Mouse (Mus musculus) CH12.LX (cell line): ENCODE results near the gene Rtn2. TPM values are rescaled to one million over a fixed set of nuclear protein-coding genes. Genes with fewer than 3 reads are reported as not detected.

ENCODE experiments used
- DNase-seq: peaks from one replicate; pipeline ENCODE4 v3.0.0-alpha.2; 2013; ENCODE audit errors: extremely low read depth
- H3K27ac ChIP-seq: 2 replicates; pipeline ENCODE4 v1.5.1; 2012; ENCODE audit warnings: low read depth, mild to moderate bottlenecking, control low read depth, moderate library complexity; ENCODE audit not compliant: insufficient read depth
- H3K27me3 ChIP-seq: replicated peaks from 2 replicates; pipeline ENCODE3; 2012; ENCODE audit warnings: inconsistent platforms
- H3K36me3 ChIP-seq, 2 experiments: replicated peaks in 1 of 2; 2 replicates each; pipeline versions ENCODE3 to v1.6.1; 2012; ENCODE audit warnings: inconsistent platforms in 1 of 2, low read length in 1 of 2, mild to moderate bottlenecking in 1 of 2, mixed read lengths in 1 of 2, moderate library complexity in 1 of 2; ENCODE audit not compliant: control insufficient read depth in 1 of 2, insufficient read depth in 1 of 2
- H3K4me1 ChIP-seq, 2 experiments: 2 replicates each; pipeline ENCODE4 v1.6.1; 2012; ENCODE audit warnings: inconsistent platforms in 1 of 2, moderate library complexity in 1 of 2; ENCODE audit not compliant: insufficient read depth in 2 of 2, control insufficient read depth in 1 of 2
- H3K4me2 ChIP-seq: 2 replicates; pipeline ENCODE4 v1.6.1; 2012; ENCODE audit warnings: low read depth, mild to moderate bottlenecking, control low read depth; ENCODE audit not compliant: poor library complexity, insufficient read depth, severe bottlenecking
- H3K4me3 ChIP-seq, 3 experiments: fragments of 150-350 bp in 1 of 3; sonication (generic) in 1 of 3; replicated peaks in 1 of 3; 2 replicates each; pipeline versions ENCODE3 to v1.5.1; 2011 to 2012; ENCODE audit warnings: low read depth in 2 of 3, low read length in 2 of 3, mild to moderate bottlenecking in 2 of 3, moderate library complexity in 2 of 3, control low read depth in 1 of 3, improper control_type of control experiment in 1 of 3, inconsistent platforms in 1 of 3, mixed read lengths in 1 of 3; ENCODE audit not compliant: poor library complexity in 1 of 3
- H3K79me2 ChIP-seq: replicated peaks from 2 replicates; pipeline ENCODE4 v1.6.1; 2012; ENCODE audit warnings: mild to moderate bottlenecking, moderate library complexity; ENCODE audit not compliant: control insufficient read depth, poor library complexity, insufficient read depth, severe bottlenecking; ENCODE audit errors: extremely low read depth
- H3K9ac ChIP-seq: 2 replicates; pipeline ENCODE4 v1.6.1; 2012; ENCODE audit warnings: low read depth, mild to moderate bottlenecking, control low read depth, moderate library complexity; ENCODE audit not compliant: insufficient read depth
- H3K9me3 ChIP-seq: replicated peaks from 2 replicates; pipeline ENCODE3; 2012; ENCODE audit warnings: low read length, inconsistent platforms, mixed read lengths
- BHLHE40 ChIP-seq: IDR thresholded peaks from 2 replicates; pipeline ENCODE4 v1.6.1; 2011; ENCODE audit warnings: mild to moderate bottlenecking, low read depth, low read length, improper control_type of control experiment
- CHD2 ChIP-seq: IDR thresholded peaks from 2 replicates; pipeline ENCODE4 v1.6.1; 2011; ENCODE audit warnings: low read length, improper control_type of control experiment
- CTCF ChIP-seq, 2 experiments: IDR thresholded peaks in 1 of 2; conservative IDR thresholded peaks in 1 of 2; 2 replicates each; pipeline ENCODE4 v1.5.1; 2011 to 2012; ENCODE audit warnings: low read depth in 2 of 2, low read length in 2 of 2, improper control_type of control experiment in 1 of 2, inconsistent platforms in 1 of 2, mild to moderate bottlenecking in 1 of 2, moderate library complexity in 1 of 2
- E2F4 ChIP-seq: IDR thresholded peaks from 2 replicates; pipeline ENCODE4 v1.6.1; 2011; ENCODE audit warnings: low read depth, low read length, improper control_type of control experiment; ENCODE audit not compliant: insufficient replicate concordance
- ELF1 ChIP-seq: IDR thresholded peaks from 2 replicates; pipeline ENCODE4 v1.6.1; 2014; ENCODE audit warnings: low read depth, mild to moderate bottlenecking, inconsistent platforms, low read length, improper control_type of control experiment
- EP300 ChIP-seq: IDR thresholded peaks from 2 replicates; pipeline ENCODE4 v1.6.1; 2011; ENCODE audit warnings: low read length, improper control_type of control experiment
- GABPA ChIP-seq: IDR thresholded peaks from 2 replicates; pipeline ENCODE4 v1.6.1; 2012; ENCODE audit warnings: low read depth, low read length, improper control_type of control experiment, inconsistent platforms; ENCODE audit not compliant: insufficient replicate concordance
- JUND ChIP-seq: conservative IDR thresholded peaks from 2 replicates; pipeline ENCODE4 v1.6.1; 2011; ENCODE audit warnings: low read depth, low read length, improper control_type of control experiment
- MAZ ChIP-seq: IDR thresholded peaks from 2 replicates; pipeline ENCODE4 v1.6.1; 2012; ENCODE audit warnings: low read depth, mild to moderate bottlenecking, inconsistent platforms, low read length, improper control_type of control experiment, moderate library complexity
- MEF2A ChIP-seq: IDR thresholded peaks from 2 replicates; pipeline ENCODE4 v1.6.1; 2014; ENCODE audit warnings: low read depth, mild to moderate bottlenecking, inconsistent platforms, low read length, improper control_type of control experiment, borderline replicate concordance
- MYC ChIP-seq: IDR thresholded peaks from 2 replicates; pipeline ENCODE4 v1.6.1; 2011; ENCODE audit warnings: low read depth, mild to moderate bottlenecking, improper control_type of control experiment, low read length
- NRF1 ChIP-seq: IDR thresholded peaks from 2 replicates; pipeline ENCODE4 v1.6.1; 2014; ENCODE audit warnings: low read depth, mild to moderate bottlenecking, inconsistent platforms, low read length, improper control_type of control experiment, moderate library complexity
- PAX5 ChIP-seq: IDR thresholded peaks from 2 replicates; pipeline ENCODE4 v1.6.1; 2012; ENCODE audit warnings: low read length, inconsistent platforms, mixed read lengths
- POLR2AphosphoS2 ChIP-seq: IDR thresholded peaks from 2 replicates; pipeline ENCODE4 v1.6.1; 2011; ENCODE audit warnings: low read depth, low read length, improper control_type of control experiment
- RAD21 ChIP-seq: IDR thresholded peaks from 2 replicates; pipeline ENCODE4 v1.6.1; 2011; ENCODE audit warnings: low read depth, mild to moderate bottlenecking, low read length, improper control_type of control experiment, moderate library complexity
- SIN3A ChIP-seq: IDR thresholded peaks from 2 replicates; pipeline ENCODE4 v1.6.1; 2012; ENCODE audit warnings: low read length, improper control_type of control experiment, inconsistent platforms
- SMC3 ChIP-seq: IDR thresholded peaks from 2 replicates; pipeline ENCODE4 v1.6.1; 2011; ENCODE audit warnings: low read depth, low read length, improper control_type of control experiment
- TCF12 ChIP-seq: IDR thresholded peaks from 2 replicates; pipeline ENCODE4 v1.6.1; 2014; ENCODE audit warnings: low read depth, mild to moderate bottlenecking, inconsistent platforms, low read length, improper control_type of control experiment
- USF2 ChIP-seq: conservative IDR thresholded peaks from 2 replicates; pipeline ENCODE4 v1.6.1; 2011; ENCODE audit warnings: low read depth, low read length, improper control_type of control experiment
- ZMIZ1 ChIP-seq: IDR thresholded peaks from 2 replicates; pipeline ENCODE4 v1.6.1; 2012; ENCODE audit warnings: low read depth, mild to moderate bottlenecking, inconsistent platforms, low read length, improper control_type of control experiment
- dilution Hi-C: fragments of 300-500 bp; cut with MboI; formaldehyde crosslinking; loops from 2 replicates; pipeline ENCODE4 v1.14.3; 2020; ENCODE audit warnings: low sequenced_read_pairs; ENCODE audit not compliant: extremely low pct_unique_long_range_greater_than_20kb, extremely low pct_ligation_motif_present
- in situ Hi-C: fragments of 300-500 bp; cut with MboI; formaldehyde crosslinking; loops from 3 replicates; pipeline ENCODE4 v1.14.3; 2019; ENCODE audit warnings: low sequenced_read_pairs, low pct_ligation_motif_present, low pct_unique_long_range_greater_than_20kb, mixed read lengths
- polyA plus RNA-seq: library from polyadenylated mRNA; unstranded; fragments of >175 nt; gene quantifications from 2 replicates; pipeline ENCODE4 v1.2.1, GENCODE M21; 2012; ENCODE audit warnings: low read depth; ENCODE audit not compliant: insufficient read length
- total RNA-seq, 2 experiments: library from RNA; depleted of rRNA; stranded (reverse); fragments of 300-350 nt in 1 of 2; fragments of >200 nt in 1 of 2; gene quantifications; 2 replicates each; pipeline ENCODE4 v1.2.3; 2012 to 2014

Gene Rtn2
- total and polyA plus RNA-seq, 3 experiments: 0.56 to 0.76 (median 0.72) TPM

DNA sequence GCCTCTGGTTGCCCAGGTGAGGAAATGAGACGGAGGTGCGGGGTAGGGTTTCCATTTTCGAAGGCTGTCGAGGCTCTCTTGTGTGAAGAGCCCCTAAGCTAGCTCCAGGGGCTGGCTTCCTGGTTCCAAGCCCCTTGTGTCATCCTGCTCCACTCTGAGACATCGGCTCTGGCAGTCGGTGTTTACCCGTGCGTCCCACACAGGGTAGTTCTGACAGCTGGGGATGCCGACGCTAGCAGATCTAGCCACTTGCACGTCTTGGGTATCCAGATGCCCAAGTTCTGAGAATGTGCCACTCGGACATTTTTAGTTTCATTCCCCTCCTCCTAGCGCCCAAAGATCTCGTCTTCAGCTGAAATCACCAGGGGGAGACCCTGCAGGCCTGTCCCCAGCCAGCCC, 981 bp downstream of the Rtn2 start:
- no peak overlapping the region for H3K9ac ChIP-seq
- peaks cover 0 to 8% of the 10 kb centered on the region in 2 experiments; a peak in 2 of 4 replicates for H3K4me1 ChIP-seq
- H3K27ac ChIP-seq: no peak overlapping the region
- no peaks in the 10 kb centered on the region for H3K79me2 ChIP-seq
- dilution Hi-C loops: no loop called here
- H3K4me3 ChIP-seq: no peak overlapping the region
- no peaks in the 10 kb centered on the region for H3K36me3 ChIP-seq
- peak overlapping the region; percentile 92; the same call in 1 of the 2 replicates for H3K4me2 ChIP-seq
- no peak for DNase-seq
- H3K27me3 ChIP-seq: peaks cover 40% of the 10 kb centered on the region
- no peaks in the 10 kb centered on the region for H3K9me3 ChIP-seq
- in situ Hi-C loops: loop anchor here (5.0 kb wide), 1 partner anchor 101 kb away; no protein-coding TSS in a partner anchor
- TF ChIP-seq MEF2A (no peak), ZMIZ1 (no peak), PAX5 (no peak), CHD2 (no peak), TCF12 (no peak), JUND (no peak), MAZ (no peak), BHLHE40 (no peak)

DNA sequence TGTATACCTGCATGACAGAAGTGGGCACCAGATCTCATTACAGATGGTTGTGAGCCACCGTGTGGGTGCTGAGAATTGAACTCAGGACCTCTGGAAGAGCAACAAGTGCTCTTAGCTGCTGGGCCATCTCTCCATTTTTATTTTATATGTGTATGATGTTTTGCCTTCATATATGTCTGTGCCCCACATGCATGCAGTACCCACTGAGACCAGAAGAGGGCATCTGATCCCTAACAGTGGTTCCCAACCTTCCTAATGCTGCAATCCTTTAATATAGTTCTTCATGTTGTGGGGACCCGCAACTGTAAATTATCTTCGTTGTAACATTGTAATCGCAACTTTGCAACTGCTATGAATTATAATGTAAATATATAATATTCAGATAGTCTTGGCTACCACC, 2.3 kb downstream of the Rtn2 start:
- in situ Hi-C loops: loop anchor here (5.0 kb wide), 1 partner anchor 102 kb away; no protein-coding TSS in a partner anchor
- Histone ChIP-seq H3K79me2 (no peaks in the 10 kb centered on the region), H3K4me2 (no peak overlapping the region), H3K27me3 (peaks cover 40% of the 10 kb centered on the region), H3K27ac (no peak overlapping the region), H3K36me3 (no peaks in the 10 kb centered on the region), H3K9me3 (no peaks in the 10 kb centered on the region), H3K4me3 (no peak overlapping the region), H3K9ac (no peak overlapping the region), H3K4me1 (peaks cover 0 to 8% of the 10 kb centered on the region in 2 experiments; a peak in 2 of 4 replicates)
- peak; percentile 58 for DNase-seq
- TF ChIP-seq CTCF (conservative IDR thresholded peaks at IDR 0.05 in 1 of 2, IDR thresholded peaks at IDR 0.05 in 1 of 2; ENCODE audit: low read depth in 2 of 2, low read length in 2 of 2) (peak; percentile 73 to 88), SIN3A (no peak), SMC3 (peak; percentile 70), ZMIZ1 (no peak), GABPA (no peak), CHD2 (no peak), ELF1 (no peak), MYC (0 out of 2 replicates have a peak, but pooled peaks have one; percentile 19), BHLHE40 (no peak), USF2 (no peak), RAD21 (peak; percentile 55), EP300 (no peak), POLR2AphosphoS2 (no peak), NRF1 (no peak), E2F4 (no peak)
- dilution Hi-C loops: no loop called here
